Mouse (Mus musculus): ENCODE results near the gene Hdhd5. TPM values are rescaled to one million over a fixed set of nuclear protein-coding genes. Genes with fewer than 3 reads are reported as not detected.

Gene Hdhd5
- total RNA-seq, 1 experiment from 2014 or later, result 25.6 TPM

Other genes starting within 250 kb of the Hdhd5 start
- not detected in 2 replicates for gene D330020A13Rik, start 237.0 kb downstream of the Hdhd5 start, total RNA-seq (2021)
- 5.4 and 5.6 TPM in 2 replicates for gene B4galnt3, start 236.8 kb downstream of the Hdhd5 start, total RNA-seq (2021)
- 54.8 and 58.4 TPM in 2 replicates for gene Kdm5a, start 167.2 kb downstream of the Hdhd5 start, total RNA-seq (2021)
- 10.5 and 10.7 TPM in 2 replicates for gene Ccdc77, start 166.9 kb downstream of the Hdhd5 start, total RNA-seq (2021)
- gene Il17ra, start 68.1 kb downstream of the Hdhd5 start, total RNA-seq (2021), result 9.1 and 15.0 TPM in 2 replicates
- 0.15 and 0.23 TPM in 2 replicates for gene Tmem121b, start 37.5 kb downstream of the Hdhd5 start, total RNA-seq (2021)
- 16.3 and 20.4 TPM in 2 replicates for gene Cecr2, start 135.1 kb upstream of the Hdhd5 start, total RNA-seq (2021)
- 0.22 and 0.49 TPM in 2 replicates for gene Slc25a18, start 242.3 kb upstream of the Hdhd5 start, total RNA-seq (2021)